Mouse (Mus musculus) neural tube, embryonic 11.5 days (tissue): ENCODE results near the gene Nkap. TPM values are rescaled to one million over a fixed set of nuclear protein-coding genes. Genes with fewer than 3 reads are reported as not detected.
"Not testable (repeated sequence)": the region's sequence is repeated elsewhere in the genome, so short reads cannot be mapped to it uniquely, and the experiment has no call there.

ENCODE experiments used
- ATAC-seq: fragments of 200-750 bp; cut with Nextera tagmentation; 2 replicates; pipeline ENCODE4 v1.8.0; 2017; ENCODE audit warnings: moderate number of reproducible peaks, mild to moderate bottlenecking, moderate TSS enrichment, moderate library complexity; ENCODE audit not compliant: insufficient read depth, low FRiP score, low TSS enrichment
- DNase-seq: peaks from one replicate; pipeline ENCODE4 v3.0.0-alpha.2; 2015; ENCODE audit warnings: low spot score
- H3K27ac ChIP-seq: fragments of 300-500 bp; sonication (generic); 2 replicates; pipeline ENCODE4 v1.5.1; 2014; ENCODE audit warnings: low read depth, mild to moderate bottlenecking, low read length
- H3K27me3 ChIP-seq: fragments of 300-500 bp; sonication (generic); 2 replicates; pipeline ENCODE4 v1.6.1; 2014; ENCODE audit warnings: mild to moderate bottlenecking, low read length, mixed read lengths; ENCODE audit not compliant: control insufficient read depth, insufficient read depth
- H3K36me3 ChIP-seq: fragments of 300-500 bp; sonication (generic); 2 replicates; pipeline ENCODE4 v1.6.1; 2014; ENCODE audit warnings: mild to moderate bottlenecking, low read length, moderate library complexity, mixed read lengths; ENCODE audit not compliant: control insufficient read depth, insufficient read depth
- H3K4me1 ChIP-seq: fragments of 300-500 bp; sonication (generic); 2 replicates; pipeline ENCODE4 v1.6.1; 2014; ENCODE audit warnings: low read length, mixed read lengths; ENCODE audit not compliant: control insufficient read depth, insufficient read depth
- H3K4me2 ChIP-seq: fragments of 300-500 bp; sonication (generic); 2 replicates; pipeline ENCODE4 v1.6.1; 2014; ENCODE audit warnings: low read depth, mild to moderate bottlenecking, moderate library complexity
- H3K4me3 ChIP-seq: fragments of 300-500 bp; sonication (generic); 2 replicates; pipeline ENCODE4 v1.5.1; 2014; ENCODE audit warnings: low read depth, low read length
- H3K9ac ChIP-seq: fragments of 300-500 bp; sonication (generic); 2 replicates; pipeline ENCODE4 v1.6.1; 2014; ENCODE audit warnings: mild to moderate bottlenecking, low read length
- H3K9me3 ChIP-seq: fragments of 300-500 bp; sonication (generic); 2 replicates; pipeline ENCODE4 v1.6.1; 2016; ENCODE audit warnings: low read length; ENCODE audit not compliant: control insufficient read depth
- WGBS: fragments of 180-500 bp; shearing (Covaris S2); extraction: QIAGEN DNeasy Blood & Tissue Kit; methylation state at CpG from one replicate; pipeline ENCODE4 v1.1.7; 2014; 5-methylcytosine and 5-hydroxymethylcytosine counted together
- polyA plus RNA-seq: library from polyadenylated mRNA; unstranded; fragments of >200 nt; fragmentation: Nextera tagmentation; extraction: Ambion mirVana; gene quantifications from 2 replicates; pipeline ENCODE4 v1.2.1, GENCODE M21; 2014

The Nkap gene
- polyA plus RNA-seq: 21.5 and 22.8 TPM in 2 replicates

GRCm38 (mm10) chrX:37126671-37127358 is at the start of gene Nkap:
Gene Nkap, plus strand, starts transcription at chrX:37126795.
- Histone ChIP-seq H3K4me2 (peak within 1 kb of the TSS; percentile 46), H3K9ac (peak within 1 kb of the TSS; percentile 77), H3K4me1 (no peaks in the 10 kb centered on the region), H3K4me3 (peak within 1 kb of the TSS; percentile 57), H3K27ac (peak within 1 kb of the TSS; percentile 62), H3K9me3 (no peaks in the 10 kb centered on the region), H3K27me3 (no peaks in the 10 kb centered on the region), H3K36me3 (no peaks in the 10 kb centered on the region)
- ATAC-seq (peak; percentile 65; the same call in 1 of the 2 replicates), DNase-seq (peak; percentile 77)
- WGBS: 10% methylated on average over 58 of the region's 58 CpGs

- not testable (repeated sequence) for H3K27me3 ChIP-seq, H3K4me3 ChIP-seq, H3K4me2 ChIP-seq, ATAC-seq, DNase-seq, H3K4me1 ChIP-seq, H3K27ac ChIP-seq, H3K36me3 ChIP-seq, H3K9me3 ChIP-seq, H3K9ac ChIP-seq
- WGBS: 69% methylated on average over 3 of the region's 4 CpGs
Measured at GRCm38 (mm10) chrX:37080345-37080744, 46.2 kb upstream of the Nkap start.

- Histone ChIP-seq H3K9me3 (no peaks in the 10 kb centered on the region), H3K4me3 (no peak overlapping the region), H3K27me3 (no peaks in the 10 kb centered on the region), H3K36me3 (no peaks in the 10 kb centered on the region; the same call in 1 of the 2 replicates), H3K4me1 (no peaks in the 10 kb centered on the region), H3K9ac (no peak overlapping the region), H3K4me2 (no peak overlapping the region), H3K27ac (no peak overlapping the region)
- ATAC-seq: no peak
- WGBS: 61% methylated on average over 6 of the region's 6 CpGs
- no peak for DNase-seq
Measured at GRCm38 (mm10) chrX:37081194-37081593, 45.4 kb upstream of the Nkap start.

- peak overlapping the region; percentile 62 for H3K4me2 ChIP-seq
- ATAC-seq (peak; percentile 17; the same call in 1 of the 2 replicates), DNase-seq (no peak)
- H3K4me3 ChIP-seq: peak overlapping the region; percentile 56
- WGBS: 14% methylated on average over 19 of the region's 19 CpGs
- peak overlapping the region; percentile 74 for H3K9ac ChIP-seq
- H3K9me3 ChIP-seq: no peaks in the 10 kb centered on the region
- no peaks in the 10 kb centered on the region for H3K27me3 ChIP-seq
- H3K36me3 ChIP-seq: no peaks in the 10 kb centered on the region; the same call in 1 of the 2 replicates
- no peaks in the 10 kb centered on the region for H3K4me1 ChIP-seq
- peak overlapping the region; percentile 49; the same call in 1 of the 2 replicates for H3K27ac ChIP-seq
Measured at GRCm38 (mm10) chrX:37084318-37084926, 42.2 kb upstream of the Nkap start.

DNA sequence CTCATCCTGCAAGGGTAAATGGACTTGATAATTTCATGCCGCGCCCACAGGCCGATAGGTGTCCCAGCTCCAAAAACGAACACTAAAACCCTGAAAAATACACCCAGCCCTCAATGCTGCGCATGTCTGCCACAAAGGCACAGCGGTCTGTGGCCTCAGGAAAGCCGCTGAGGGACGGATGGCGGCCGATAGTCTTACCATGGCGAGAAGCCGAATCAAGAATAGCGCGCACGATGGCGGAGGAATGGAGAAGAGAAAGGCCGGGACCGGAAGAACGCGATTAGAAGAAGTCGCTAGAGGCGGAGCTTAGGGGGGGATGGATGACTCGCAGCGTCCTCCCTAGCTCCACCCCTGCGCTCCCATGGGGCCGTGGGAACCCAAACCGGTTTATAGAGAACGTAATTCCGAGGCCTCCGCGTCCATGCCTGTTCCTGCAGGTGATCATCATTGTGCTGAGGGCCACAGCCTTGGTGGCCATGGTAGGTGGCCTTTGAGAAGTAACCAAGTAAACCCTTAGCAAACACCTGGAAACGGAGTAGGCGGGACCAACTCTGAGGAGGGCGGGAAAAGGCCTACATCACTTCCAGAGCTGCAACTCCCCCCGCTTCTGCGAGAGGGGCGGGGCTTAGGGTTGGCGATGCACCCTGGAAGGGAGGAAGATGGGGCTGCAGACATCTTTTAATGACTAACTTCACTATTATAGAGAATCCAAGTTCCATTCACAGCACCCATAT is 41.5 kb upstream of the Nkap start, which contains the start of gene Rpl39:
Gene Rpl39, minus strand, starts transcription at position 476 of the 734 bp plus-strand sequence.
- ATAC-seq (peak; percentile 92), DNase-seq (peak; percentile 88)
- H3K9me3 ChIP-seq: no peaks in the 10 kb centered on the region
- WGBS: 16% methylated on average over 38 of the region's 38 CpGs
- H3K4me3 ChIP-seq: peak within 1 kb of the TSS; percentile 56
- no peaks in the 10 kb centered on the region; the same call in 1 of the 2 replicates for H3K36me3 ChIP-seq
- H3K27me3 ChIP-seq: no peaks in the 10 kb centered on the region
- peak within 1 kb of the TSS; percentile 74 for H3K9ac ChIP-seq
- H3K4me1 ChIP-seq: no peaks in the 10 kb centered on the region
- peak within 1 kb of the TSS; percentile 62 for H3K4me2 ChIP-seq
- H3K27ac ChIP-seq: peak within 1 kb of the TSS; percentile 49; the same call in 1 of the 2 replicates

GRCm38 (mm10) chrX:37085665-37086064 is 40.9 kb upstream of the Nkap start:
- 29% methylated on average over 9 of the region's 9 CpGs for WGBS
- ATAC-seq (no peak), DNase-seq (no peak)
- Histone ChIP-seq H3K27me3 (no peaks in the 10 kb centered on the region), H3K4me1 (no peaks in the 10 kb centered on the region), H3K9ac (peak overlapping the region; percentile 22), H3K27ac (no peak overlapping the region), H3K36me3 (no peaks in the 10 kb centered on the region; the same call in 1 of the 2 replicates), H3K9me3 (no peaks in the 10 kb centered on the region), H3K4me3 (peak overlapping the region; percentile 56), H3K4me2 (peak overlapping the region; percentile 22)

DNA sequence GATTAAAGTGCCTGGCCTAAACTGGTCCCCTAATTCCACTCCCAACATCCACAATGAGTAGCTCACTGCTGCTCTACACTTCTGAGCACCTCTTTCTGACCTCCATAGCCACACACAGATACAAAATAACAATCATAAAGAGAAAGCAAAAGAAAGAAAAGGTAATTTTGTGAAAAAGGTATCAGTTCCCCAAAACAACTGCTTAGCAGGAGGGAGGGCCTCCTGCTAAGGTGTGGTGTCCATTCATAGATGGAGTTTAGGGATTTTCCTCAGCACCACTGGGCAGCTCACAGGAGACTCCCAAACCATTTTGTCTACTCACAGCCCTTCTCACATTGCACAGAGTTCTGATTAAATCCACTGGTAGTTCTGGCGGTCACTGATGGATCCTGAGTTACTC is 37.8 kb upstream of the Nkap start:
- 79% methylated on average over 1 of the region's 1 CpGs for WGBS

DNA sequence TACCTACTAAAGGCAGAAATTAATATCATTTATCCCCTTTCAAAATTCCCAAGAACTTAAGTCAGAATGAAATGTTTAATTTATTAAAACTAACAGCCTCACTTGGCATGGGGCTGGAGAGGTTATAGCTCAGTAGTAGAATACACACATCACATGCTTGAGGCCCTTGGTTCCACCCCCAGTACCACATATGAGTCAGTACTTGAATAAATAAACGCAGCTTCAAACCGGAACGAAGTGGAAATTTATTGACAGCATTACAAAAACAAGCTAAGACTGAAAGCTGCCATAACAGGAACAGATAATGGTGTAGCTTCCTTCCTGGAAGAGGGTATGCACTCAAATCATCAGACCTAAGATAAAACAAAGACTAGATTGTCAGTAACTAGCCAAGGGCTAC is 35.1 kb upstream of the Nkap start:
- H3K27ac ChIP-seq: no peak overlapping the region
- no peak overlapping the region for H3K4me3 ChIP-seq
- no peaks in the 10 kb centered on the region for H3K36me3 ChIP-seq
- H3K9ac ChIP-seq: no peak overlapping the region
- H3K4me2 ChIP-seq: no peak overlapping the region
- WGBS: 82% methylated on average over 3 of the region's 3 CpGs
- DNase-seq (no peak), ATAC-seq (no peak)
- no peaks in the 10 kb centered on the region for H3K4me1 ChIP-seq
- no peaks in the 10 kb centered on the region for H3K27me3 ChIP-seq
- H3K9me3 ChIP-seq: no peaks in the 10 kb centered on the region

More for the DNA sequence above, 37.8 kb upstream of the Nkap start:
- Histone ChIP-seq H3K36me3 (no peaks in the 10 kb centered on the region), H3K9ac (no peak overlapping the region), H3K27ac (no peak overlapping the region), H3K4me2 (no peak overlapping the region), H3K4me1 (no peaks in the 10 kb centered on the region), H3K4me3 (no peak overlapping the region), H3K27me3 (no peaks in the 10 kb centered on the region), H3K9me3 (no peaks in the 10 kb centered on the region)
- DNase-seq (no peak), ATAC-seq (no peak)
